Mouse (Mus musculus) bone marrow, adult 2 months (tissue): ENCODE data around the gene H2-T24.
A peak's percentile ranks its signal among the peaks of the same experiment; 100 is the strongest.

Experiments
- CTCF ChIP-seq: fragments of 200-500 bp; IDR thresholded peaks from 2 replicates; pipeline ENCODE4 v1.5.1; 2011; ENCODE audit warnings: low read length, control low read depth; ENCODE audit not compliant: control insufficient read depth, insufficient read depth
- POLR2A ChIP-seq: fragments of 200-500 bp; IDR thresholded peaks from 2 replicates; pipeline ENCODE4 v1.6.1; 2011; ENCODE audit warnings: low read depth, mild to moderate bottlenecking, control low read depth, low read length, borderline replicate concordance; ENCODE audit not compliant: control insufficient read depth

- no peak for TF ChIP-seq CTCF
- TF ChIP-seq POLR2A: 0 out of 2 replicates have a peak, but pooled peaks have one; percentile 13
These were observed 40.0 kb downstream of the H2-T24 start for GRCm38 (mm10) chr17:35980363-35980754.
